Mouse (Mus musculus) stomach, postnatal 0 days (tissue): ENCODE data around the gene Gm6096.

Source experiments
- CTCF ChIP-seq: IDR thresholded peaks from 2 replicates; pipeline ENCODE4 v1.5.1; 2016; ENCODE audit warnings: antibody characterized with exemption, low read depth, mild to moderate bottlenecking, moderate library complexity
- EP300 ChIP-seq: optimal IDR thresholded peaks from 2 replicates; pipeline ENCODE3; 2016; ENCODE audit warnings: antibody characterized with exemption

GRCm38 (mm10) chr7:34226846-34227245 is 24.0 kb upstream of the Gm6096 start:
- TF ChIP-seq CTCF, result peak; percentile 46; the same call in 1 of the 2 replicates
- no peak for TF ChIP-seq EP300
